Mouse (Mus musculus): Measurements from ENCODE around the gene Vmn1r125.
"Not testable (repeated sequence)": the region's sequence is repeated elsewhere in the genome, so short reads cannot be mapped to it uniquely, and the experiment has no call there.

The Vmn1r125 gene

DNA sequence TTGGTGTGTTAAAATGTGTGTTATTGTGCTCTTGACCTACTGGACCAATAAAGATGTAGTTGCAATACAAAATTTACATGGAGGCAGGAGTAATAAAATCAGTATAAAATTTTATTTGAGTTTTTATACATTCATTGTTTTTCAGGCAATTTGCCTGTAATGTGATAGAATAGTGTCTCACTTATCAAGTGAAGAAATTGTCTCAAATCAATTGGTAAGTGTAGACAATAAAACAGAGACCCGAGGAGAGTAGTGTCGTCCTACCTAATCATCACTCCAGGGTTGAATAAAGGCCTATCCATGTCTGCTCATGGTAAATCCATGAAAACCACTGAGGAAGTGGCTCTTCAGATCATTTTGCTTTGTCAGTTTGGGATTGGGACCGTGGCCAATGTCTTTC is at the start of gene Vmn1r125:
TSS of gene Vmn1r125 (plus strand) at position 301 of the 400 bp plus-strand sequence.
- not testable (repeated sequence) for DNase-seq (ENCODE audit: low spot score in 2 of 2)

DNA sequence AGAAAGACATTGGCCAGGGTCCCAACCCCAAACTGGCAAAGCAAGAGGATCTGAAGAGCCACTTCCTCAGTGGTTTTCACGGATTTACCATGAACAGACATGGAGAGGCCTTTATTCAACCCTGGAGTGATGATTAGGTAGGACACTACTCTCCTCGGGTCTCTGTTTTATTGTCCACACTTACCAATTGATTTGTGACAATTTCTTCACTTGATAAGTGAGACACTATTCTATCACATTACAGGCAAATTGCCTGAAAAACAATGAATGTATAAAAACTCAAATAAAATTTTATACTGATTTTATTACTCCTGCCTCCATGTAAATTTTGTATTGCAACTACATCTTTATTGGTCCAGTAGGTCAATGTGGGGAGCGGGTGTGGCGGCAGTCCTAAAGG is 11.5 kb upstream of the Vmn1r125 start, which contains the start of gene Vmn1r124:
TSS of gene Vmn1r124 (minus strand) at position 101 of the 400 bp plus-strand sequence.
- not testable (repeated sequence) for DNase-seq (ENCODE audit: low spot score in 2 of 2)

GRCm38 (mm10) chr7:21301367-21301766 is 29.4 kb downstream of the Vmn1r125 start, which contains the start of gene Vmn1r126:
Gene Vmn1r126 (minus strand): TSS chr7:21301467.
- not testable (repeated sequence) for DNase-seq (ENCODE audit: low spot score in 2 of 2)

DNA sequence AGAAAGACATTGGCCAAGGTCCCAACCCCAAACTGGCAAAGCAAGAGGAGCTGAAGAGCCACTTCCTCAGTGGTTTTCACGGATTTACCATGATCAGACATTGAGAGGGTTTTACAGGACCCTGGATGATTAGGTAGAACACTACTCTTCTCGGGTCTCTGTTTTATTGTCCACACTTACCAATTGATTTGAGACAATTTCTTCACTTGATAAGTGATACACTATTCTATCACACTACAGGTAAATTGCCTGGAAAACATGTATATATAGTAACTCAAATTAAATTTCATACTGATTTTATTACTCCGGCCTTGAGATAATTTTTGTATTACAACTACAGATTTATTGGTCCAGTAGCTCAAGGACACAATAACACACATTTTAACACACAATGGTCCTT is 47.8 kb downstream of the Vmn1r125 start, which contains the start of gene Vmn1r127:
TSS of gene Vmn1r127 (minus strand) at position 101 of the 400 bp plus-strand sequence.
- not testable (repeated sequence) for DNase-seq (ENCODE audit: low spot score in 2 of 2)

All from left cerebral cortex, adult 9 months (tissue).